Mouse (Mus musculus): ENCODE measurements at regions not wholly inside any gene's neighbourhood (a gene's known extent, or its start where the extent isn't known, plus 50 kb on each side); places are given as distances from the start of the nearest gene placed in this dataset.
"Not testable (repeated sequence)": the region's sequence is repeated elsewhere in the genome, so short reads cannot be mapped to it uniquely, and the experiment has no call there.

GRCm38 (mm10) chr1:176618896-176619295 lies 195.0 kb downstream of the Cep170 start:
- no peak for ATAC-seq (ENCODE audit: extremely low read depth, insufficient number of reproducible peaks, low FRiP score, low TSS enrichment)
- no peak overlapping the region for H3K27ac ChIP-seq (replicated peaks)
- H3K9ac ChIP-seq, result no peak overlapping the region
- H3K27me3 ChIP-seq (replicated peaks), result no peaks in the 10 kb centered on the region
- H3K9me3 ChIP-seq, result no peaks in the 10 kb centered on the region
- 61% methylated on average over 4 of the region's 4 CpGs for WGBS
- H3K36me3 ChIP-seq, result no peaks in the 10 kb centered on the region
- H3K4me2 ChIP-seq, result no peak overlapping the region
- H3K4me3 ChIP-seq, result no peak overlapping the region
- H3K4me1 ChIP-seq, result no peaks in the 10 kb centered on the region

GRCm38 (mm10) chr1:176615673-176616072 lies 198.2 kb downstream of the Cep170 start:
- Histone ChIP-seq H3K36me3 (no peaks in the 10 kb centered on the region), H3K4me1 (no peaks in the 10 kb centered on the region), H3K4me3 (no peak overlapping the region), H3K9ac (no peak overlapping the region), H3K9me3 (no peaks in the 10 kb centered on the region), H3K27me3 (replicated peaks) (no peaks in the 10 kb centered on the region), H3K4me2 (no peak overlapping the region), H3K27ac (replicated peaks) (no peak overlapping the region)
- no peak for ATAC-seq (ENCODE audit: extremely low read depth, insufficient number of reproducible peaks, low FRiP score, low TSS enrichment)
- 68% methylated on average over 2 of the region's 2 CpGs for WGBS

- 62% methylated on average over 2 of the region's 2 CpGs for WGBS
- Histone ChIP-seq H3K4me1 (no peaks in the 10 kb centered on the region), H3K27ac (replicated peaks) (no peak overlapping the region), H3K27me3 (replicated peaks) (no peaks in the 10 kb centered on the region), H3K4me3 (no peak overlapping the region), H3K9me3 (no peaks in the 10 kb centered on the region), H3K4me2 (no peak overlapping the region), H3K9ac (no peak overlapping the region), H3K36me3 (no peaks in the 10 kb centered on the region)
- ATAC-seq (ENCODE audit: extremely low read depth, insufficient number of reproducible peaks, low FRiP score, low TSS enrichment), result no peak
Measured at GRCm38 (mm10) chr1:176594312-176594711, 219.6 kb downstream of the Cep170 start.

GRCm38 (mm10) chr1:176588144-176588543 lies 225.7 kb downstream of the Cep170 start:
- no peak overlapping the region for H3K9ac ChIP-seq
- no peak overlapping the region for H3K4me3 ChIP-seq
- no peak overlapping the region for H3K27ac ChIP-seq (replicated peaks)
- H3K9me3 ChIP-seq, result peaks cover 3% of the 10 kb centered on the region
- H3K4me1 ChIP-seq, result peaks cover 7% of the 10 kb centered on the region; the same call in 1 of the 2 replicates
- no peaks in the 10 kb centered on the region for H3K27me3 ChIP-seq (replicated peaks)
- ATAC-seq (ENCODE audit: extremely low read depth, insufficient number of reproducible peaks, low FRiP score, low TSS enrichment), result no peak
- WGBS, result 43% methylated on average over 2 of the region's 2 CpGs
- no peak overlapping the region for H3K4me2 ChIP-seq
- H3K36me3 ChIP-seq, result no peaks in the 10 kb centered on the region

- no peak overlapping the region for H3K9ac ChIP-seq
- H3K4me3 ChIP-seq, result no peak overlapping the region
- H3K27me3 ChIP-seq (replicated peaks), result no peaks in the 10 kb centered on the region
- 5% methylated on average over 1 of the region's 1 CpGs for WGBS
- no peak overlapping the region for H3K27ac ChIP-seq (replicated peaks)
- ATAC-seq (ENCODE audit: extremely low read depth, insufficient number of reproducible peaks, low FRiP score, low TSS enrichment), result no peak; the same call in 1 of the 2 replicates
- H3K4me1 ChIP-seq, result peaks cover 11% of the 10 kb centered on the region
- H3K4me2 ChIP-seq, result no peak overlapping the region
- H3K9me3 ChIP-seq, result no peaks in the 10 kb centered on the region
- H3K36me3 ChIP-seq, result no peaks in the 10 kb centered on the region
Measured at GRCm38 (mm10) chr1:176573703-176574102, 240.2 kb downstream of the Cep170 start.

- Histone ChIP-seq H3K9ac (no peak overlapping the region), H3K4me3 (no peak overlapping the region), H3K4me2 (no peak overlapping the region), H3K27ac (replicated peaks) (no peak overlapping the region), H3K27me3 (replicated peaks) (no peaks in the 10 kb centered on the region), H3K9me3 (no peaks in the 10 kb centered on the region), H3K4me1 (no peaks in the 10 kb centered on the region), H3K36me3 (no peaks in the 10 kb centered on the region)
- 73% methylated on average over 11 of the region's 11 CpGs for WGBS
- ATAC-seq (ENCODE audit: extremely low read depth, insufficient number of reproducible peaks, low FRiP score, low TSS enrichment), result no peak
Measured at GRCm38 (mm10) chr1:176558457-176559415, 255.1 kb downstream of the Cep170 start.

GRCm38 (mm10) chr1:176534417-176534816 lies 259.3 kb upstream of the Pld5 start:
- H3K36me3 ChIP-seq, result no peaks in the 10 kb centered on the region
- H3K9me3 ChIP-seq, result no peaks in the 10 kb centered on the region
- no peaks in the 10 kb centered on the region for H3K4me1 ChIP-seq
- H3K4me2 ChIP-seq, result no peak overlapping the region
- H3K27me3 ChIP-seq (replicated peaks), result no peaks in the 10 kb centered on the region
- H3K27ac ChIP-seq (replicated peaks), result no peak overlapping the region
- 79% methylated on average over 4 of the region's 4 CpGs for WGBS
- H3K9ac ChIP-seq, result no peak overlapping the region
- ATAC-seq (ENCODE audit: extremely low read depth, insufficient number of reproducible peaks, low FRiP score, low TSS enrichment), result no peak
- H3K4me3 ChIP-seq, result no peak overlapping the region

- no peak overlapping the region for H3K27ac ChIP-seq (replicated peaks)
- H3K27me3 ChIP-seq (replicated peaks), result no peaks in the 10 kb centered on the region
- H3K4me2 ChIP-seq, result no peak overlapping the region
- 64% methylated on average over 2 of the region's 2 CpGs for WGBS
- no peaks in the 10 kb centered on the region for H3K36me3 ChIP-seq
- H3K4me1 ChIP-seq, result no peaks in the 10 kb centered on the region
- no peak overlapping the region for H3K9ac ChIP-seq
- no peak overlapping the region for H3K4me3 ChIP-seq
- H3K9me3 ChIP-seq, result no peaks in the 10 kb centered on the region
- no peak for ATAC-seq (ENCODE audit: extremely low read depth, insufficient number of reproducible peaks, low FRiP score, low TSS enrichment)
Measured at GRCm38 (mm10) chr1:176529037-176529436, 253.9 kb upstream of the Pld5 start.

GRCm38 (mm10) chr1:176511467-176511866 lies 236.4 kb upstream of the Pld5 start:
- Histone ChIP-seq H3K4me1 (no peaks in the 10 kb centered on the region), H3K4me3 (no peak overlapping the region), H3K9ac (no peak overlapping the region), H3K27me3 (replicated peaks) (no peaks in the 10 kb centered on the region), H3K9me3 (no peaks in the 10 kb centered on the region), H3K4me2 (no peak overlapping the region), H3K27ac (replicated peaks) (no peak overlapping the region), H3K36me3 (no peaks in the 10 kb centered on the region)
- 62% methylated on average over 3 of the region's 3 CpGs for WGBS
- no peak for ATAC-seq (ENCODE audit: extremely low read depth, insufficient number of reproducible peaks, low FRiP score, low TSS enrichment)

GRCm38 (mm10) chr1:176505441-176505840 lies 230.3 kb upstream of the Pld5 start:
- Histone ChIP-seq H3K27me3 (replicated peaks) (no peaks in the 10 kb centered on the region), H3K36me3 (no peaks in the 10 kb centered on the region), H3K27ac (replicated peaks) (no peak overlapping the region), H3K4me3 (no peak overlapping the region), H3K4me2 (no peak overlapping the region), H3K9ac (no peak overlapping the region), H3K9me3 (no peaks in the 10 kb centered on the region), H3K4me1 (no peaks in the 10 kb centered on the region)
- WGBS, result 60% methylated on average over 3 of the region's 3 CpGs
- ATAC-seq (ENCODE audit: extremely low read depth, insufficient number of reproducible peaks, low FRiP score, low TSS enrichment), result no peak

GRCm38 (mm10) chr1:176504731-176505130 lies 229.6 kb upstream of the Pld5 start:
- H3K9ac ChIP-seq; H3K4me3 ChIP-seq; ATAC-seq (ENCODE audit: extremely low read depth, insufficient number of reproducible peaks, low FRiP score, low TSS enrichment); H3K9me3 ChIP-seq; H3K27me3 ChIP-seq (replicated peaks); H3K4me1 ChIP-seq; H3K36me3 ChIP-seq; H3K4me2 ChIP-seq; H3K27ac ChIP-seq (replicated peaks): not testable (repeated sequence)
- WGBS, result 42% methylated on average over 6 of the region's 6 CpGs
